18 mouse cellular contexts compared by ENCODE assay signal in genomic region chr4:98142879-98143436, GRCm38 (mm10).
DNase-seq lines count a peak whose midpoint lies in the region; ATAC-seq lines count a peak whose summit lies in the region.
"Had no signal": no experiment of that assay in that cellular context is flagged by ENCODE, and none has a peak within 500 bp of the region (broad histone marks: within the 10 kb centered on the region; RNA-seq: fewer than 3 reads in every experiment).

No protein-coding gene starts in this region.

- no peak overlapping the region for H3K27ac ChIP-seq in lung, embryonic 16.5 days (ENCODE audit: low read length)
- peak overlapping the region; percentile 65 to 79 for H3K27ac ChIP-seq in heart, embryonic 14.5 days (replicated peaks in 1 of 2; ENCODE audit: control insufficient read depth in 1 of 2, insufficient read depth in 1 of 2, low read depth in 2 of 2, low read length in 2 of 2)
- H3K27ac ChIP-seq in midbrain, embryonic 13.5 days, result no peak overlapping the region
- H3K27ac ChIP-seq: embryonic facial prominence, embryonic 12.5 days; hindbrain, embryonic 12.5 days; midbrain, embryonic 10.5 days had no signal

- H3K9ac ChIP-seq in lung, embryonic 16.5 days (ENCODE audit: low read length), result no peak overlapping the region
- H3K9ac ChIP-seq in heart, embryonic 14.5 days (ENCODE audit: low read length), result no peak overlapping the region
- H3K9ac ChIP-seq in midbrain, embryonic 13.5 days (replicated peaks), result no peak overlapping the region
- H3K9ac ChIP-seq: embryonic facial prominence, embryonic 12.5 days; forebrain, postnatal 0 days; hindbrain, embryonic 12.5 days had no signal

- H3K27me3 ChIP-seq in lung, embryonic 16.5 days (ENCODE audit: control insufficient read depth, insufficient read depth, low read depth, low read length), result no peaks in the 10 kb centered on the region
- no peaks in the 10 kb centered on the region for H3K27me3 ChIP-seq in heart, embryonic 14.5 days (ENCODE audit: control insufficient read depth, insufficient read depth, low read length)
- no peaks in the 10 kb centered on the region for H3K27me3 ChIP-seq in midbrain, embryonic 13.5 days
- H3K27me3 ChIP-seq: embryonic facial prominence, embryonic 12.5 days; hindbrain, embryonic 12.5 days had no signal

- peak; percentile 43 for DNase-seq in adrenal gland, postnatal 14 days
- DNase-seq in adrenal gland, postnatal 36 days, result no peak
- DNase-seq in lung, postnatal 25 days (ENCODE audit: low spot score), result no peak
- DNase-seq in mesoderm, embryonic 11.5 days (ENCODE audit: low read depth, low spot score), result peak; percentile 33
- DNase-seq in c-Kit-positive CD71-positive TER-119-positive erythroid progenitor cells, embryonic 14.5 days (ENCODE audit: low spot score), result no peak
- DNase-seq: cerebellum, adult 2 months; forebrain, postnatal 0 days; gastrocnemius, postnatal 10 days; liver; lung, postnatal 10 days had no signal

- peak; percentile 49; the same call in 1 of the 2 replicates for ATAC-seq in lung, embryonic 16.5 days (ENCODE audit: low read depth)
- ATAC-seq in heart, embryonic 14.5 days (ENCODE audit: insufficient number of reproducible peaks, insufficient read depth, low FRiP score, low read depth), result peak; percentile 79
- no peak for ATAC-seq in midbrain, embryonic 13.5 days
- ATAC-seq: forebrain, postnatal 0 days; intestine, embryonic 16.5 days had no signal

- H3K4me2 ChIP-seq in lung, embryonic 16.5 days (ENCODE audit: low read depth, low read length), result no peak overlapping the region
- no peak overlapping the region for H3K4me2 ChIP-seq in heart, embryonic 14.5 days (ENCODE audit: low read length)
- no peak overlapping the region for H3K4me2 ChIP-seq in midbrain, embryonic 13.5 days (replicated peaks)
- H3K4me2 ChIP-seq: embryonic facial prominence, embryonic 12.5 days; hindbrain, embryonic 12.5 days had no signal

- WGBS in lung, embryonic 16.5 days, result 14% methylated on average over 1 of the region's 1 CpGs
- WGBS in heart, embryonic 14.5 days, result 9% methylated on average over 1 of the region's 1 CpGs
- WGBS in midbrain, embryonic 13.5 days, result 88% methylated on average over 1 of the region's 1 CpGs

- H3K9me3 ChIP-seq in lung, embryonic 16.5 days (ENCODE audit: control insufficient read depth, low read length), result no peaks in the 10 kb centered on the region
- H3K9me3 ChIP-seq in heart, embryonic 14.5 days (ENCODE audit: control insufficient read depth, low read length), result no peaks in the 10 kb centered on the region
- H3K9me3 ChIP-seq in midbrain, embryonic 13.5 days, result no peaks in the 10 kb centered on the region
- H3K9me3 ChIP-seq: embryonic facial prominence, embryonic 12.5 days; hindbrain, embryonic 12.5 days; midbrain, embryonic 10.5 days had no signal

- no peak overlapping the region for H3K4me3 ChIP-seq in lung, embryonic 16.5 days (ENCODE audit: low read length)
- H3K4me3 ChIP-seq in heart, embryonic 14.5 days (ENCODE audit: control insufficient read depth in 1 of 2, insufficient read depth in 1 of 2, low read depth in 1 of 2, low read length in 2 of 2), result no peak overlapping the region
- H3K4me3 ChIP-seq in midbrain, embryonic 13.5 days (replicated peaks), result no peak overlapping the region
- H3K4me3 ChIP-seq: embryonic facial prominence, embryonic 12.5 days; hindbrain, embryonic 12.5 days; midbrain, embryonic 10.5 days; myocyte had no signal

- no peaks in the 10 kb centered on the region for H3K36me3 ChIP-seq in lung, embryonic 16.5 days (ENCODE audit: control insufficient read depth, insufficient read depth, low read length)
- no peaks in the 10 kb centered on the region for H3K36me3 ChIP-seq in heart, embryonic 14.5 days (ENCODE audit: control insufficient read depth, insufficient read depth, low read length)
- H3K36me3 ChIP-seq in midbrain, embryonic 13.5 days, result no peaks in the 10 kb centered on the region
- H3K36me3 ChIP-seq: embryonic facial prominence, embryonic 12.5 days; hindbrain, embryonic 12.5 days; midbrain, embryonic 10.5 days had no signal

- H3K4me1 ChIP-seq in lung, embryonic 16.5 days (replicated peaks; ENCODE audit: control insufficient read depth, insufficient read depth, low read length), result no peaks in the 10 kb centered on the region
- H3K4me1 ChIP-seq in heart, embryonic 14.5 days (ENCODE audit: control insufficient read depth in 2 of 2, insufficient read depth in 2 of 2, low read length in 2 of 2), result peaks cover 4 to 16% of the 10 kb centered on the region in 2 experiments; a peak in 3 of 4 replicates
- no peaks in the 10 kb centered on the region for H3K4me1 ChIP-seq in midbrain, embryonic 13.5 days (replicated peaks)
- H3K4me1 ChIP-seq: embryonic facial prominence, embryonic 12.5 days; hindbrain, embryonic 12.5 days; midbrain, embryonic 10.5 days had no signal

Comparison
In these comparisons a context has a peak if more than half of its experiments do, and no peak if none do; other contexts are left out.
1. DNase-seq: peak in adrenal gland, postnatal 14 days (single experiment) and mesoderm, embryonic 11.5 days (single experiment); none in adrenal gland, postnatal 36 days (0 of 2), lung, postnatal 25 days (single experiment) and c-Kit-positive CD71-positive TER-119-positive erythroid progenitor cells, embryonic 14.5 days (single experiment).
2. H3K27ac ChIP-seq: peak in heart, embryonic 14.5 days (2 of 2); none in lung, embryonic 16.5 days (single experiment) and midbrain, embryonic 13.5 days (single experiment).